Mouse (Mus musculus): Measurements from ENCODE around the gene Mapre1. TPM values are rescaled to one million over a fixed set of nuclear protein-coding genes. Genes with fewer than 3 reads are reported as not detected.
"Not testable (repeated sequence)": the region's sequence is repeated elsewhere in the genome, so short reads cannot be mapped to it uniquely, and the experiment has no call there.

The Mapre1 gene
- polyA plus RNA-seq, 1 experiment: 4.1 TPM

DNA sequence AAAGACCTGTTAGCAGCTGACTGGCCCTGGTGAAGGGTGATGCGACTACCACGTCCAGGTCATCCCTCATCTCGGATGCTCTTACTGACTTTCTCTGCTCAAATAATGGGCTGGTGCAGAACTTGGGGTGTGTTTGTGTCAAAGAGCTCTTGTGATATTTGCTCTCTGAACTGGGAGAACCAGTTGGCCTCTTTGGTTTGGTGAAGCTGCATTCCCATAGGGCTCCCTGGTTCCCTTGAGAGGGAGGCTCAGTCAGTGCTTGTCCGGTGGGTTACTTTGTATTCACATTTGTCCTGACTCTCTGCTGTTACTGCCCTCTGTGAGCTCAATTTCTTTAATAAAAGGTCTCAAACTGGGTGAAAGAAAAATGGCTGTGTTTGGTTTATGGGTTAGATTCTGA is 31.9 kb downstream of the Mapre1 start:
- TF ChIP-seq GATA1 (IDR thresholded peaks at IDR 0.05; ENCODE audit: borderline replicate concordance, low read length) (no peak), FLI1 (IDR thresholded peaks at IDR 0.05; ENCODE audit: low read length) (no peak)
- H3K4me1 ChIP-seq: peaks cover 7% of the 10 kb centered on the region
- peaks cover 91% of the 10 kb centered on the region for H3K36me3 ChIP-seq (replicated peaks; ENCODE audit: low read length)
- H3K4me3 ChIP-seq (replicated peaks): no peak overlapping the region
- H3K27me3 ChIP-seq (replicated peaks): no peaks in the 10 kb centered on the region
- no peaks in the 10 kb centered on the region for H3K9me3 ChIP-seq

DNA sequence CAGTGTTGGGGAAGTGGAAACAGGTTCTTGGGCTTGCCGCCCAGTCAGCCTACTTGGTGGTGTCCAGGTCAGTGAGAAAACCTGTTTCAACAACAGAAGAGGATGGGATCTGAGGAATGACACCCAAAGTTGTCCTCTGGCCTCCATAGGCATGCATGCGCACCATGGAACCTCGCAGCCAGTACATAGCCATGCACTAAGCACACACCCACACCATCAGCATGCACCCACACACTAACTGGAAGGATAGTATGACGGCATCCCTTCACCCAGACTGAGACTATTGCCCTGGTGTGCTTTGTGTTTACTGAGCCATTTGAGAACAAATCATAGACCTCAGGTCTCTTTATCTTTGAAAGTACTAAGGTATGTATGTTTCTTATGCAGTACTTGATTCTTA is 34.4 kb downstream of the Mapre1 start:
- Histone ChIP-seq H3K36me3 (replicated peaks; ENCODE audit: low read length) (peaks cover 67% of the 10 kb centered on the region), H3K4me3 (replicated peaks) (peak overlapping the region; percentile 14), H3K4me1 (peaks cover 25% of the 10 kb centered on the region), H3K9me3 (no peaks in the 10 kb centered on the region), H3K27me3 (replicated peaks) (no peaks in the 10 kb centered on the region)
- no peak for TF ChIP-seq GATA1 (IDR thresholded peaks at IDR 0.05; ENCODE audit: borderline replicate concordance, low read length)
- no peak for TF ChIP-seq FLI1 (IDR thresholded peaks at IDR 0.05; ENCODE audit: low read length)

DNA sequence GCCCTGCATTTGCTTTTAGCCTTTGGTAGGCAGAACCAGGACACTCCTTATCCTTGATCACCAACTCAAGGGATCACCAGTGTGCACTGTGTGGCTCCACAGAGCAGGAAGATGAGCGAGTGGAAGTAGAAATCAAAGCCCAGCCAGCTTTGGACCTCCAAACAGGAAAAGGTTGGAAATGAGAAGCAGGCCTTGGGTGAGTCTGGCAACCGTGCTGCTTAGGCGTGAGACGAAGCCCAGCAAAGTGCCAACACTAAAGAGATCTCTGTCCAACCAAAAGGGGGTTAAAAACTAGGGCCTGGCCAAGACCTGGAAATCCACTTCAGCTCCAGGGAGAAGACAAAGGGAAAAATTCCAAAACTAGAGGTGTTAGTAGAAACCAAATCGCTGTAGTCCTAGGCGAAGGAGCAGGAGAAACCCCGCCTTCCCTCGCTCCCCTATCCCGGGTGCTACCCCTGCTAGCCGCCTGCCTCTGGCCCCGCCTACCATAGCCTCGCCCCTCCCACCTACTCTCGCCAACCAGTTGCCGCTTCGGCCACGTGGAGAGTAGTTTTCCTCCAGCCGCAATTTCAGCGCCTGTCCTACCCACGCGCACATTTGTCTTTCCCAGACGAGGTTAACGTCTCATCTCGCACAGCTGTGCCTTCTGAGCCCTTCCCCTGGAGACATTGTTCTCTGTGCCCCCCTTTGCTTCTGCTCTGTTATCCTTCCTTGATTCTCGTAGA is 37.7 kb downstream of the Mapre1 start:
- Histone ChIP-seq H3K27me3 (replicated peaks) (peaks cover 2% of the 10 kb centered on the region), H3K4me3 (replicated peaks) (peak overlapping the region; percentile 88), H3K36me3 (replicated peaks; ENCODE audit: low read length) (peaks cover 34% of the 10 kb centered on the region), H3K4me1 (peaks cover 21% of the 10 kb centered on the region), H3K9me3 (no peaks in the 10 kb centered on the region)
- TF ChIP-seq GATA1 (IDR thresholded peaks at IDR 0.05; ENCODE audit: borderline replicate concordance, low read length) (no peak), FLI1 (IDR thresholded peaks at IDR 0.05; ENCODE audit: low read length) (no peak)

DNA sequence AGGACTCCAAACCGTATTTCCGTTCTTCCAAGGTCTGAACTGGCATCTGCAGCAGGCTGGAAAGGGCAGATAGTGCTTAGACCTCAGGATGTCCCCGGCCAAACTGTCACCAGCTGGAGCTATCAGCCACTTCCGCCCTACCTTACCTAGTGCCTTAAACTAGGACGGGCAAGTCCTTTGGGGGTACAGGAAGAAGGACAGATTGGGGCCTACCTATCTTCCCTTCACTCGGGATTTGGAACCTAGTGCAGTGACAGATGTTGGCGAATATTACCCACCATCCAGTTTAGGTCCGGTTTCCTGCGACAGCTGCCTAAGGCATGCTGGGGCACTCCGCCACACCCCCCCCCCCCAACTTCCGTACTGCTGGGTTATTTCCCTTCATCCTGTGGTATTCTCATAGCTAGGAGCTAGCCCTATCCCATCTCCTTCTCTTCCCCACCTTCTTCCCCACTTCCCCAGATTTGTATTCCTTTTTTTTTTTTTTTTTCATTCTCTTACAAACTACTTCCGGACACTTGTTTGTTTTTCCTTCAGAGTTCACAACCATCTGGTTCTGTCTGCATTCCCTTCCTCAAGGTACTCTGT is 38.4 kb downstream of the Mapre1 start, which contains the start of gene Efcab8:
TSS of gene Efcab8 (plus strand) at position 538 of the 588 bp plus-strand sequence.
- TF ChIP-seq GATA1 (IDR thresholded peaks at IDR 0.05; ENCODE audit: borderline replicate concordance, low read length): no peak
- TF ChIP-seq FLI1 (IDR thresholded peaks at IDR 0.05; ENCODE audit: low read length): no peak
- peaks cover 2% of the 10 kb centered on the region for H3K27me3 ChIP-seq (replicated peaks)
- peaks cover 28% of the 10 kb centered on the region for H3K36me3 ChIP-seq (replicated peaks; ENCODE audit: low read length)
- H3K4me1 ChIP-seq: peaks cover 27% of the 10 kb centered on the region
- no peaks in the 10 kb centered on the region for H3K9me3 ChIP-seq
- H3K4me3 ChIP-seq (replicated peaks): peak within 1 kb of the TSS; percentile 88

DNA sequence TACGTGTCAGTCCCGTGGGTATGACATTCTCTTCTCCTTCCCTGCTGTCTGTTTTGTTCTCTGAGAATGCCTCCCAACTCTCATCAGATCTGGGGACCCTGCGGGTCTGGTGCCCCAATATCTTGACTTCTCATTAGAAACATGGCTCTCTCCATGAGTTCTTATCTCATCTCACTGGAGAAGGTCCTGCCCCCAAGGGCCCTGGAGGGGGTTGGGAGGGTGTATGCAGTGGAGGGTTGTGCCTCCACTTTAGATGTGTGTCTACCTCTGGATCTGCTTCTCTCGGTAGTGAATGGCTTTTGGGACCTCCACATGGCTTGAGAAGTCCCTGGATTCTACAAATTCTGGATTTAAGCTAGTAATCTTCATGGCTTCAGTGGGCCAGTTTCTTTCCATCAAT is 40.1 kb downstream of the Mapre1 start:
- peaks cover 12% of the 10 kb centered on the region for H3K36me3 ChIP-seq (replicated peaks; ENCODE audit: low read length)
- H3K4me1 ChIP-seq: peaks cover 33% of the 10 kb centered on the region
- TF ChIP-seq GATA1 (IDR thresholded peaks at IDR 0.05; ENCODE audit: borderline replicate concordance, low read length): no peak
- no peak for TF ChIP-seq FLI1 (IDR thresholded peaks at IDR 0.05; ENCODE audit: low read length)
- H3K9me3 ChIP-seq: no peaks in the 10 kb centered on the region
- H3K27me3 ChIP-seq (replicated peaks): peaks cover 5% of the 10 kb centered on the region
- no peak overlapping the region for H3K4me3 ChIP-seq (replicated peaks)

DNA sequence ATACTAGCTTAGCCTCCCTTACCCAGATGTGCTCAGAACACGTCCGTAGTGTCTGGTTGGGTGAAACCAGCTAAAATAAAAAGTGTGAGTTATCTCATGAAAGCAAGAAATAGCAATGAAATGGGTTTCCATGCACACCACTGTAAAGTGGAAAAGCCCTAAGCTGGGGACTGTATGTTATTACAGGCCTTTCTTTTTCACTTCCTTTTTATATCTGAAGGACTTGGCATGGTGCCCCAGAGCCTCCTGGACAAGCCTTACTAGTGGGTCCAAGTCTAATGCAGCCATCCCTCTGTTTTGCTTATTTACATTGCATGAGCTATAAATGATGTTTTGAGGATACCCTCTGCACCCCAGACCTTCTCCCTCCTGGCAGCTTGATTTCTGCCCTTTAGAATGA is 43.6 kb downstream of the Mapre1 start:
- TF ChIP-seq FLI1 (IDR thresholded peaks at IDR 0.05; ENCODE audit: low read length) (no peak), GATA1 (IDR thresholded peaks at IDR 0.05; ENCODE audit: borderline replicate concordance, low read length) (no peak)
- Histone ChIP-seq H3K4me1 (peaks cover 21% of the 10 kb centered on the region), H3K4me3 (replicated peaks) (no peak overlapping the region), H3K9me3 (no peaks in the 10 kb centered on the region), H3K27me3 (replicated peaks) (peaks cover 32% of the 10 kb centered on the region), H3K36me3 (replicated peaks; ENCODE audit: low read length) (no peaks in the 10 kb centered on the region)

DNA sequence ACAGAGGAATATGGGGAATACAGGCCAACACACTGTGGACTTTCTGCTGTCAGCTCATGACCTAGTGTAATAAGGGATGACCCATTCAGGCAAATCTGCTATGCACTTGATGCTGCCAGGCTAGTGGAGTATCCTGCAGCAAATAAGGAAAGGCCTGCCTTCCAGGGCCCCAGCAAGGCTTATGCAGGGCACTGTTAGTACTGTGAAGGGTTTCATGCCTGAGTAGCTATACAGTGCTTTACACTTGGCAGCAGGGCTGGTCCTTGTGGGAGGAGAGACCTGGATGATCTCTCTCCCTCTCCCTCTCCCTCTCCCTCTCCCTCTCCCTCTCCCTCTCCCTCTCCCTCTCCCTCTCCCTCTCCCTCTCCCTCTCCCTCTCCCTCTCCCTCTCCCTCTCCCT is 52.3 kb downstream of the Mapre1 start:
- Histone ChIP-seq H3K9me3 (peaks cover 14% of the 10 kb centered on the region), H3K4me1 (no peaks in the 10 kb centered on the region), H3K27me3 (replicated peaks) (peaks cover 77% of the 10 kb centered on the region), H3K36me3 (replicated peaks; ENCODE audit: low read length) (no peaks in the 10 kb centered on the region), H3K4me3 (replicated peaks) (no peak overlapping the region)
- no peak for TF ChIP-seq GATA1 (IDR thresholded peaks at IDR 0.05; ENCODE audit: borderline replicate concordance, low read length)
- no peak for TF ChIP-seq FLI1 (IDR thresholded peaks at IDR 0.05; ENCODE audit: low read length)

DNA sequence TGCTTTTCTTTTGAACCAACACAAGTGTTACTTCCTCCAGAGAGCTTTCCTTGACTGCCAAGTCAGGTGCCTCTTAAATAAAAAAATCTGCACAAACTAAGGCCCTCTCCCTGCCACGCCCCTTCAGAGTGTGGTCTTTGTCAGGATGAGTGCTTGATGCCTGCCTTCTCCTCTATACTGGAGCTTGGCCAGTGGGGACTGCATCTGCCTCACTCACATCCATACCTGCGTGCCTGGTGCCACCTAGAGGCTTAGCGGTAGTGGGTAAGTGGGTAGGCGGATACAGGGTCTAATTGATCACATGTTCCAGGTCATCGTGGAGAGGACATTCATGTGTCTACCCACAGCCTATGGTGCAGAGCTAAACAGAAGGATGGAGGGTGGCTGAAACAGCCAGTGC is 54.0 kb downstream of the Mapre1 start:
- Histone ChIP-seq H3K4me3 (replicated peaks) (no peak overlapping the region), H3K9me3 (peaks cover 14% of the 10 kb centered on the region), H3K36me3 (replicated peaks; ENCODE audit: low read length) (no peaks in the 10 kb centered on the region), H3K27me3 (replicated peaks) (peaks cover 73% of the 10 kb centered on the region), H3K4me1 (no peaks in the 10 kb centered on the region)
- no peak for TF ChIP-seq FLI1 (IDR thresholded peaks at IDR 0.05; ENCODE audit: low read length)
- no peak for TF ChIP-seq GATA1 (IDR thresholded peaks at IDR 0.05; ENCODE audit: borderline replicate concordance, low read length)

DNA sequence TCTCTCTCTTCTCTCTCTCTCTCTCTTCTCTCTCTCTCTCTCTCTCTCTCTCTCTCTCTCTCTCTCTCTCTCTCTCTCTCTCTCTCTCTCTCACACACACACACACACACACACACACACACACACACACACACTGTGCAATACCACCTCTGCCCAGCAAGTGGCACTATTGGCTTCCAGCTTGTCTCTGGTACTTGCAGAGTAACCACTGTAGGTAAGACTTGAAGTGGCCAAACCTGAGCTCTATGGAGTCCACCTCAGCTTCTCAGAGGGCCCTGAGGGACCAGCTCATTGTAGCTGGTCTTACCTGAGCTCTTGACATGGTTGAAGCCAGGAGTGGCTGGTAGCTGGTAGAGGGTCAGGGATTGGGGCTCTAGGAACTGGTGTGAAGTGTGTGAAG is 66.4 kb downstream of the Mapre1 start:
- Histone ChIP-seq H3K4me1 (peaks cover 26% of the 10 kb centered on the region), H3K27me3 (replicated peaks) (peaks cover 69% of the 10 kb centered on the region)
- H3K9me3 ChIP-seq; H3K4me3 ChIP-seq (replicated peaks); H3K36me3 ChIP-seq (replicated peaks; ENCODE audit: low read length): not testable (repeated sequence)

DNA sequence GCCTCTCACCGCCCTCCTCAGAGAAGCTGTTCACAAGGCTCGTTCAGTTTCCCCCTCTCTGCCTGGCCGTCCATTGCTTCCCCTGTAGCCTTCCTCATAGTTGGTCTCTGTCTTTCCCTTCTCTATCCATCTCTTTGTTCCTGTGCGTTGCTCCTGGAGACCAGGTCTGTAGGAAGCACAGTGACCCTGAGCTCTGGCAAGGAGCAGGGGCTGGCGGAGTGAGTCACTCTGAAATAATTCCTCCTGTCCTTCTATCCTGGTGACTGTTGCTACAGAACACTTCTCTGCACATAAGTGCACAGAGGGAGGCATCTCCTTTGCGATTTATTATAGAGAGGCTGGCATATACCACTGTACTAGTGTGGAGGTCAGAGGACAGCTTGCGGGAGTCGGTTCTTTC is 67.1 kb downstream of the Mapre1 start:
- H3K27me3 ChIP-seq (replicated peaks): peaks cover 70% of the 10 kb centered on the region
- TF ChIP-seq GATA1 (IDR thresholded peaks at IDR 0.05; ENCODE audit: borderline replicate concordance, low read length) (no peak), FLI1 (IDR thresholded peaks at IDR 0.05; ENCODE audit: low read length) (no peak)
- no peaks in the 10 kb centered on the region for H3K36me3 ChIP-seq (replicated peaks; ENCODE audit: low read length)
- no peaks in the 10 kb centered on the region for H3K9me3 ChIP-seq
- H3K4me3 ChIP-seq (replicated peaks): no peak overlapping the region
- H3K4me1 ChIP-seq: peaks cover 21% of the 10 kb centered on the region

Data from megakaryocyte, embryonic 14.5 days (primary cell).